Mouse (Mus musculus) liver, adult 2 months (tissue): ENCODE data around the gene Ppp2r2d.

ENCODE experiments used
- CTCF ChIP-seq: fragments of 200-500 bp; IDR thresholded peaks from 2 replicates; pipeline ENCODE4 v1.5.1; 2011; ENCODE audit warnings: low read depth, low read length, control low read depth
- POLR2A ChIP-seq: fragments of 200-500 bp; IDR thresholded peaks from 2 replicates; pipeline ENCODE4 v1.6.1; 2011; ENCODE audit warnings: low read length, control low read depth; ENCODE audit not compliant: insufficient read depth; ENCODE audit errors: extremely low read depth

DNA sequence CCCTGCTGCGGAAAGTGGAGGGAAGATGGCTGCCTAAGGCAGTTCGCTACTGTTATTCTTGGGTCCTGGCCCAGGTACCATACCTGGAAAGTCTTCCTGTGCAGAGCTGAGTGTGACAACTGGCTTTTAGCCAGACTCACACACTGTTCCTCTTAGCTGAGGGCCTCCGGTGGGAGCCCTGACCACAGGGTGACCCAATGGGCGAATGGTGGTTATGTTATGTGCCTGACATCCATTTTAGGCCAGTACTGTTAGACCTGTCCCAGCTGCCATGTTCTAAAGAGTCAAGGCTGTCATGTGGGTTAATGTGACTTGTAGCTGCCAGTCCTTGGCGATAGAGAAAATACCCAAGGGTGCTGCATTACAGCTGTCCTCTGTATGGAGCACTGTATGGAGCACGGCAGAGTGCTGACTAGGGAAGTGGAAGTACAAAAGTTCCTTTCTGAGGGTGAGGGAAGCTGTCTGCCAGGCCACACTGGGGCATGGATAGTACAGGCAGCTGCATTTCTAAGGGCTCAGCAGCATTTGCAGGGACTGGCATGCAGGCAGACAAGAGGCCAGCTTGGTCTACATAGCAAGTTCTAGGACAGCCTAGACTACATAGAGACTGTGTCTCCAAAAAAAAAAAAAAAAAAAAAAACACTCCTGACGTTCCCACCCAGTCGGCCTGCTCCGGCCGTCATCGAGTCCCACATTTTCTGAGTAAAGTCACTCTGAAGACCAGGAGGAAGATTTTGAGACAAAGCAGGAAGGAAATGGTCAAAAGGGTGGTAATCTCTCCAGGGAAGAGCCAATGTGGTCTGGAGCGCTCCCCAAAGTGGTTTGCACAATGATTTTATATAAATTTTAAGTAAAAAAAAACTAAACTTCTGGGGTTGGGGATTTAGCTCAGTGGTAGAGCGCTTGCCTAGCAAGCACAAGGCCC is 39.7 kb downstream of the Ppp2r2d start:
- TF ChIP-seq CTCF (no peak), POLR2A (no peak)
